Mouse (Mus musculus): ENCODE results near the gene Heg1.

Gene Heg1

GRCm38 (mm10) chr16:33677901-33678300, 6.3 kb upstream of the Heg1 start:
- no peak for DNase-seq

- DNase-seq, result no peak
Measured at GRCm38 (mm10) chr16:33680271-33680670, 3.9 kb upstream of the Heg1 start.

DNA sequence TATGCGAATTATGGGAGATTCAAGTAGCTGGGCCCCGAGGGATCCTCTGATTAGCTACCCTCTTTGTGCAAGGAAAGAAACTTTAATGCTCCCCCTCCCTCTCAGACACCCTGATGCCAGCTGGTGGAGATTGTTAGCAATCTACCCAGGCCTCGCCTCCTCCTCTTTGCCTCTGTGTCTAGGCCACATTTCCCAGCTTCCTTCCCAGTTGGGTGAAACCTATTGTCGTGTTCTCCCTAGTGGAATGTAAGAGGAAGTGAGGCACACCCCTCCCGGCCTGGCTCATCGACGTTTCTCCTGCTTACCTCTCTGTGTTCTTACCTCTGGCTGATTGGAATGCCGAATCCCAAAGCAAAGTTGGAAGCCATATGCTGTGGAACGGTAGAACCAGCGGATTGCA, 3.4 kb upstream of the Heg1 start:
- no peak for DNase-seq

GRCm38 (mm10) chr16:33681661-33682060, 2.5 kb upstream of the Heg1 start:
- no peak for DNase-seq

DNA sequence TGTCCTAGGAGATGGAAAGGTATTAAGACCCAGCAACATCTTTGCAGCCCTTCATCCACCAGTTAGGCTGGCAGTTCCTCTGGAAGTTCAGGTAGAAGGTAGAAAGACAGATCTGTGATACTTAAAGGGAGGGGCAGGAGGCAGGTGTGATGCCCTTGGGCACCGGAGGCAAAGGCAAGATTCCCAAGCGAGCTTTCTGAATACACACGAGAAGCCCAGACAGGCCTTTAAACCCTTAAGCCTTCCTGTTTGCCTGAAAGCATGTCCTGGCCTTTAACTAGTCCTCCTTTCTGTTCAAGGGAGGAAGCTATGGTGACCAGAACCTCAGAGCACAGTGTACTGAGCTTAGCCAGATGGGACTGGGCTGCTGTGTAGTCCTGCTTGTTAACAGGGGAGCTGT, 1.5 kb upstream of the Heg1 start:
- DNase-seq, result no peak

- no peak for DNase-seq
Measured at GRCm38 (mm10) chr16:33683206-33684161, 686 bp upstream of the Heg1 start.

GRCm38 (mm10) chr16:33684703-33685701, 832 bp downstream of the Heg1 start:
- peak; percentile 25 for DNase-seq

DNA sequence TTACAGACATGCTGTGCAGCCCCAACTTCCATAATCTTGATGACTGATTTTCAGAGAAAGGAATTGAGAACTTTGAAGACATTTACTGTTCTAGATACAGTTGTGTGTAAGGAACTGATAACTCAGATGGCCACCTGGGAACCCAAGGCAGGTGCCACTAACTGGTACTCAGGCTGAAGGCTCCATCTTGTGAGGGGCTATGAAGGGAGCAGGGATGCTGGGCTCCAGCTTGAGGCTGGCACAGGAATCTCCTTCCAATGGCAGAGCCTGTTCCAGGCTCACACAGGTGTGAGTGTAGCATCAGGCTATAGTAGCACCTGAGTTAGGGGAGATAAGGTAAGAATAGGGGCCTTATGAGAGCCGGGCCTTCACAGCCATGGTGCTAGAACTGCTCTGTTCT, 1.9 kb downstream of the Heg1 start:
- no peak for DNase-seq

- no peak for DNase-seq
Measured at GRCm38 (mm10) chr16:33687724-33688123, 3.6 kb downstream of the Heg1 start.

DNA sequence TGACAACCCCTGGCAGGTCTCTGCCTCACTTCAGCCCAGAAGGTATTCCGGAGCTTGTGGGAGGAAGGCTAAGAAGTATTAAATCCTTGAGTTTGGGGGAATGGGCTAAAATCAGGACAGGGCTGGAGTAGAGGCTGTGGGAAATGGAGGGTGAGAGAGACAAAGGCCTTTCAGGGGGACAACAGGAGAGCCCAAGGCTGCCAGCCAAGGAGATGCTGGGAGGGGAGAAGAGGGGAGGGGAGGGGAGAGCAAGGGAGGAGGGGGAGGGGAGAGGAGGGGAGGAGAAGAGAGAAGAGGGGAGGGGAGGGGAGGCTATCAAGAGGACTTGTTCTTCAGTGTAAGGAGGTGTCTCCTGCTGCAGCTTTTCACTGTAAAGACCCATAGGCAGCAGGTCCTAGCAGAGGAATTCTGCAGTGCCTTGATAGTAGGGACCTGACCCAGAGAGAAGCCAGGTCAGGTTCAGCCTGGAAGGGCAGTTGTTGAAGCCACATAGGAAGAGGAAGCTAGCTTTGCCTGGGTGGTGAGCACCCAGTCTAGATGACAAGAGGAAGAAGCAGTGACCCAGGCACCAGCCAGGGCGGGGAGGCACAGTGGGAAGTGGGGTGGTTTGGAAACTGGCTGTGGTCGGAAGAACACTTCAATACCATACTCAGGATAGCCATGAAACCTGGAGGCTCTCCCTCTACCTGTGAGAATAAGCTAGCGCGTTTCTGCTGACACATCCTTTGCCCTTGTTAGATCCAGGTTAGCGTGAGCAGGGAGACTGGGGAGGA, 7.0 kb downstream of the Heg1 start:
- DNase-seq, result peak; percentile 29

DNA sequence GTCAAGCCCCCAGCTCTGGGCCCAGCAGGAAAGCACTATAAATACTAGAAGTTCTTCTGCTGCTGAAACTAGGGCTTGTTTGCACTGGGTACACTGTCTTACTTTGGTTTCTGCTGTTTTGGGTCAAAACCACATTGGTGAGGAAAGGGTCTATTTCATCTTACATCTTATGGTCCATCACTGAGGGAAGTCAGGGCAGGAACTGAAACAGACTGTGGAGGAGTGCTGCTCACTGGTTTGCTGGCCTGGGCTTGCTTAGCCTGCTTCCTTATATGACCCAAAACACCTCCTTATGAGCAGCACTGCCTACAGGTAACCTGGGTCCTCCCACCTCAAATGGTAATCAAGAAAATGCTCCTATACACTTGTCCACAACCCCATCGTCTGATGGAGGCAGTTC, 9.4 kb downstream of the Heg1 start:
- no peak for DNase-seq

DNA sequence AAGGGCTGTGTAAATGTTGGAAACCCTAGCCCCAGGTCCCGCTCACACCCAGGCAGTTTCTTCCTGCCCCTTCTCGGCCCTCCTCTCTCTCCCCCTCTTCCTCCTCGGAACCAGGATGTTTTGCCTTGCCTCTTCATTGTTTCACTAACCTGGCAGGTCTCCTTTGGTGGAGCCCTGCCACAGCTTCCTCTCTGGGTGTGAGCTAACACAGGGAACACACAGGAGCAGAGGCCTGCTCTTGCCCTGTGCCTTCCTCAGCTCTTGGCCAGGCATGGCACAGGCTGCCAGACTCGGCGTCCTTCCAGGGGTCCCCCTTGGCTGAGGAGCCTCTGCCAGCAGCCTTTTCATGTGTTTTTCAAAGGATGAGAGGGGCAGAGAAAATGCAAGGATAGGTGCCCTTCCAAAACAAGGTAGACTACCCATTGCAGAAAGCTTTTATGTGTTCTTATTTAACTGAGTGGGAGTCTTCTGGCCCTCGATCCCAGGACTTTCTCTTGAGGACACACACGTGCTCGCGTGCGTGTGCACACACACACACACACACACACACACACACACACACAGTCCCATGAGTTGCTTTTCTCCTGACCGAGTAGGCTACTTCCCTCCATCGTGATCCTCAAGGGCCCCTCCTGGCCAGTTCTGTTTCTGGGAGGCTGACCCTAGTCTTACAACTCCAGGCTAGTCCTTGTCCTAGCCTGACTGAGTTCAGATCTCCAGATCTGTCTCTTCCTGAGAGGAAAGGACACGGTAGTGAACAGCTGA, 12.8 kb downstream of the Heg1 start:
- no peak for DNase-seq

- DNase-seq, result no peak
Measured at GRCm38 (mm10) chr16:33697576-33698276, 13.6 kb downstream of the Heg1 start.

GRCm38 (mm10) chr16:33698277-33698790, 14.2 kb downstream of the Heg1 start:
- DNase-seq, result no peak

DNA sequence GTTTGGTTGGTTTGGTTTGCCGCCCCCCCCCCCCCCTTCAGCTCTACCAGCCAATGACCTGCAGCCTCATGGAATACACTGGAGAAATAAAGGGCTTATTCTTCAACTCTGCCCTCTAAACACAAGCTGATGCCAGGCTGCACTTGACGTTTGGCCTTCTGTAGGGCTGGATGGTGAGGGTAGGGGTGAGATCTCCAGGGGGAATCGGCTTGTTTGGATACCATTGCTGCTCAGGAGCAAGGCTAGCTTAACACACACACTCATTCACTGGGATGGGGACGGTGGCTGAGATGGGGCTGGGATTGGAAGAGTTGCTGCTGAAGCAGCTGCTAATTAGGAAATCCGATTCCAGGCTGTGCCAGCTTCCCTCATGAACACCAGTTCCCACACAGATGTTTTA, 16.4 kb downstream of the Heg1 start:
- no peak for DNase-seq

DNA sequence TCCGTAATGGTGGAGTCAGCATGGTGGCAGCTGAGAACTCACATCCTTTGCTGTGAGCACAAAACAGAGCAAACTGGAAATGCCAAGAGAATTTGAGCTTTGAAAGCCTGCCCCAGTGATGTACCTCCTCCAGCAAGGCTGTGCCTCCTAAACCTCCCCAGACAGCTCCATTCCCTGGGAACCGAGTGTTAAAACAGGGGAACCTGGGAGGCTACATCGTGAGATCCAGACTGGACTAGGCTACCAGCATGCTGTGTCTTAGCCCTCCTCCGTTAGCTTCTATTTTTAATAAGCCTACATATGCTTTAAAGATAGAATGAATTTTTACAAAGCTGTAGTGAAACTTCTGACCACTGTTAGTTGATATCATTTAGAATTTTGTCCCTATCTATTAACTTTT, 17.7 kb downstream of the Heg1 start:
- DNase-seq, result no peak

GRCm38 (mm10) chr16:33704289-33704688, 20.1 kb downstream of the Heg1 start:
- no peak for DNase-seq

GRCm38 (mm10) chr16:33705258-33705657, 21.1 kb downstream of the Heg1 start:
- DNase-seq, result peak; percentile 30

GRCm38 (mm10) chr16:33706111-33706890, 22.1 kb downstream of the Heg1 start:
- no peak for DNase-seq

DNA sequence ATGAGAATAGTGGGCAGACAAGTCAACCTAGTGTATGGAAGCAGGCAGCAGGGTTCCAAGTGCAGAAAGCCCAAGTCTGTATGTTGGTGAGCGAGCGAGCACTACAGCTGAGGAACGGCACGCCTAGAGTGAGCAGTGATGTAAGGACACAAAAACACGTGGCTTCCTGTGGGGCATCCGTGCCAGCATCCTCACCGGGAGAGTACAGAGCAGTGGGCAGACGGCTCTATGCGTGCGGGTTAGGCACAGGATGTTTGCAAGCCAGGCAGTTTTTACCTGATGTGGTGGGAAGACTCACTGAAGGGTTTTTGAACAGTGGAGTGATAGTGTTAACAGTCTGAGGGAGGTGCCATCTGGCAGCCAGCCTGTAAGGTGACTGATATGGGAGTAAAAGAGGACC, 23.9 kb downstream of the Heg1 start:
- DNase-seq, result no peak

Data from liver (tissue).